Mouse (Mus musculus): Measurements from ENCODE around the gene Sh3d19. TPM values are rescaled to one million over a fixed set of nuclear protein-coding genes. Genes with fewer than 3 reads are reported as not detected.

The Sh3d19 gene
- polyA plus RNA-seq, 1 experiment from 2014 or later: 41.6 TPM

DNA sequence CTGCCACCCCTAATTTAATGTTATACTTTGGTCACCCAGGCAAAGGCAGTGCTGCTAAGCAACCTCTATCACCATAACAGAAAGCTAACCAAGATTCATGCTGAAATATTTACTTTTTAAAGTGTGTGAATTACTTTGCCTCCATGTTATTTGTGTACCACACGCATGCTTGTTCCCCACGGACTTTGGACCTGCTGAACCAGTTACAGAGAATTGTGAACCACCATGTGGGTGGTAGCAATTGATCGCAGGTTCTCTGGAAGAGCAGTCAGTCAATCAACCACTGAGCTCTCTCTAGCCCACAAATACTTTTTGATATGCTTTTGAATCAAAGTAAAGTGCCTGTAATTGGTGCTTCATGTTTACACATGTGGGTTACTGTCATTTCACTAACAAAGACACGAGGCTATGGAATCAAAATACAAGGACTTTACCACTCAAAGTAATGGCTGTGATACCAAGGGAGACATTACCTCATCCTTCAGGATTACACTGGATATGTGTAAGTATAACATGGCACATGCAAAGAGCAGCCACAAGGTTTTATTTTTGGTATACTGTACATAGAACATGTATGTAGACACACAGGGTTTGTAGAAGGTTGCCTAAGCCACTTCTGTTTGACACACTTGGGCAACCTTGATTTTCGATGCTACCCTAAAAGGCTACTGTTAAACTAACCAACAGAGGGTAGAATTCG is 164.2 kb downstream of the Sh3d19 start:
- H3K4me3 ChIP-seq (replicated peaks): no peak overlapping the region
- no peaks in the 10 kb centered on the region for H3K27me3 ChIP-seq (replicated peaks)
- no peaks in the 10 kb centered on the region for H3K9me3 ChIP-seq
- no peak overlapping the region for H3K9ac ChIP-seq
- H3K36me3 ChIP-seq: peaks cover 18% of the 10 kb centered on the region
- WGBS: 81% methylated on average over 6 of the region's 6 CpGs
- H3K27ac ChIP-seq: no peak overlapping the region
- no peak overlapping the region for H3K4me2 ChIP-seq (replicated peaks)
- H3K4me1 ChIP-seq (replicated peaks): no peaks in the 10 kb centered on the region
- peak; percentile 37; the same call in 1 of the 2 replicates for ATAC-seq

GRCm38 (mm10) chr3:86135886-86136563 is 165.1 kb downstream of the Sh3d19 start:
- Histone ChIP-seq H3K27me3 (replicated peaks) (no peaks in the 10 kb centered on the region), H3K4me3 (replicated peaks) (no peak overlapping the region), H3K4me2 (replicated peaks) (no peak overlapping the region), H3K4me1 (replicated peaks) (peaks cover 8% of the 10 kb centered on the region), H3K27ac (no peak overlapping the region), H3K9ac (no peak overlapping the region), H3K9me3 (no peaks in the 10 kb centered on the region), H3K36me3 (peaks cover 20% of the 10 kb centered on the region)
- ATAC-seq: peak; percentile 13; the same call in 1 of the 2 replicates
- 84% methylated on average over 6 of the region's 6 CpGs for WGBS

DNA sequence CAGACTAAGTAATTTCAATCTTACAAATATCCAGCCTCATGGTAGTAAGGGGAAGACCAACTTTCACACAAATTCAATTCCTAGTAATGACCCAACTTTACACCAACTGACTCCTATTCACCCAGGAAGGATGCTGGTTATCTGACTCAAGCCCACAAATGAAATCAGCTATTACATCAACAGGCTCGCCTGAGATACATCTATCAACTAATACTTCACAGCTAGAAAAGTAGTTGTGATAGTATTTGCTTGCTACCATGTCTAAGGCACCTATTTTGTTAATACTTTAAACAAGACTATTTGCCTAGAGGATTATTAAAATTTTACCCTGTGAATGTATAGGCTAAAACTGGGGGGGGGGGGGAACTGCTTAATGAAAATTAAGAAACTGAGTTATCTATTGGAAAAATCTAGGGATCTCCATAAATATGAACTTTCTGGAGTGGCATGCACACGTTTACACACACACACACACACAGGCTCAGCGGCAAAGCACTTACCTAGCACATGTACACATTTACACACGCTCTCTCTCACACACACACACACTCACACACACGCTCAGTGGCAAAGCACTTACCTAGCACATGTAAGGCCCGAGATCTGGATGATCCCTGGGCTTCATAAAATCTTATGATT is 166.1 kb downstream of the Sh3d19 start:
- no peak overlapping the region for H3K27ac ChIP-seq
- H3K4me2 ChIP-seq (replicated peaks): no peak overlapping the region
- H3K27me3 ChIP-seq (replicated peaks): no peaks in the 10 kb centered on the region
- 90% methylated on average over 6 of the region's 6 CpGs for WGBS
- ATAC-seq: no peak
- peaks cover 8% of the 10 kb centered on the region for H3K4me1 ChIP-seq (replicated peaks)
- no peak overlapping the region for H3K4me3 ChIP-seq (replicated peaks)
- no peaks in the 10 kb centered on the region for H3K9me3 ChIP-seq
- H3K9ac ChIP-seq: no peak overlapping the region
- peaks cover 20% of the 10 kb centered on the region for H3K36me3 ChIP-seq

DNA sequence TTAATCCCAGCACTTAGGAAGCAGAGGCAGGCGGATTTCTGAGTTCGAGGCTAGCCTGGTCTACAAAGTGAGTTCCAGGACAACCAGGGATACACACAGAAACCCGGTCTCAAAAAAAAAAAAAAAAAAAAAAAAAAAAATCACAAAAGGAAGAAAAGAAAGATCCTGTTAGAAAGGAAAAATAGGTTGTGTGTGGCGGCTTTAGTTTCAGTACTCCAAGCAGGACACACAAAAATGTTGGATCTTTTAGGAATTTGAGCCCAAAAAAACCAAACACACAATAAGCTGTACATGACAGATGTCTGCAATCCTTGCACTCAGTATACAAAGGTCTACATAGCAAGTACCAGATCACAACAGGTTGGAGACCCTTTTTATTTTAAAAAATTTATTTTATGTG is 168.8 kb downstream of the Sh3d19 start:
- Histone ChIP-seq H3K9me3 (no peaks in the 10 kb centered on the region), H3K27me3 (replicated peaks) (no peaks in the 10 kb centered on the region), H3K4me3 (replicated peaks) (no peak overlapping the region), H3K36me3 (peaks cover 20% of the 10 kb centered on the region), H3K4me2 (replicated peaks) (no peak overlapping the region), H3K9ac (no peak overlapping the region), H3K27ac (no peak overlapping the region), H3K4me1 (replicated peaks) (peaks cover 8% of the 10 kb centered on the region)
- 94% methylated on average over 4 of the region's 4 CpGs for WGBS
- no peak for ATAC-seq

DNA sequence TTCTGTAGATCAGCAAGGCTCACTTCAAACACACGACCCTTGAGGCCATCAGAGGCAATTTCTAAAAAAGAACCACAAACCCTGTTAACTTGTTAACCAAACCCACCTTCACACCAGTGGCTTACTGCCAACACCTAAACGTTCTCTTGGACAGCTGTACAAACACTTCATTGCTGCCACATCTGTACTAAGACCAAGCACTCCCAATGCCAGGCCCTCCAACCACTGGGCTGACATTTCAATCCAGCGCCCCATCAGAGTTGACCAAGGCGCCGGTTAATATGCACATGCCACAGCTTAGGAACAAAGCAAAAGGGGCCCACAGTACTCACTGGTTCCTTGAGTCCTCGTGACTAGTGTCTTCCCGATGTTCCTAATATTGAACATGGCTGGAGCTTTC is 170.5 kb downstream of the Sh3d19 start:
- no peaks in the 10 kb centered on the region for H3K27me3 ChIP-seq (replicated peaks)
- H3K27ac ChIP-seq: peak overlapping the region; percentile 85
- H3K4me3 ChIP-seq (replicated peaks): peak overlapping the region; percentile 85
- H3K36me3 ChIP-seq: peaks cover 17% of the 10 kb centered on the region
- H3K9me3 ChIP-seq: no peaks in the 10 kb centered on the region
- peaks cover 8% of the 10 kb centered on the region for H3K4me1 ChIP-seq (replicated peaks)
- H3K4me2 ChIP-seq (replicated peaks): peak overlapping the region; percentile 69
- peak overlapping the region; percentile 97 for H3K9ac ChIP-seq
- WGBS: 7% methylated on average over 7 of the region's 7 CpGs
- ATAC-seq: no peak

- peak overlapping the region; percentile 69 for H3K4me2 ChIP-seq (replicated peaks)
- peaks cover 16% of the 10 kb centered on the region for H3K36me3 ChIP-seq
- peak overlapping the region; percentile 85 for H3K4me3 ChIP-seq (replicated peaks)
- H3K9me3 ChIP-seq: no peaks in the 10 kb centered on the region
- H3K9ac ChIP-seq: peak overlapping the region; percentile 97
- peak overlapping the region; percentile 85 for H3K27ac ChIP-seq
- peak; percentile 46 for ATAC-seq
- whole genome bisulfite sequencing: 0% methylated on average over 18 of the region's 18 CpGs
- peaks cover 8% of the 10 kb centered on the region for H3K4me1 ChIP-seq (replicated peaks)
- no peaks in the 10 kb centered on the region for H3K27me3 ChIP-seq (replicated peaks)
Measured at GRCm38 (mm10) chr3:86141886-86142262, 171.0 kb downstream of the Sh3d19 start.

GRCm38 (mm10) chr3:86142263-86142933 is 171.5 kb downstream of the Sh3d19 start, which contains the start of gene Rps3a1:
Rps3a1 (minus strand) TSS chr3:86142702.
- Histone ChIP-seq H3K4me3 (replicated peaks) (peak within 1 kb of the TSS; percentile 85), H3K36me3 (peaks cover 13% of the 10 kb centered on the region), H3K9me3 (no peaks in the 10 kb centered on the region), H3K27me3 (replicated peaks) (no peaks in the 10 kb centered on the region), H3K27ac (peak within 1 kb of the TSS; percentile 85), H3K9ac (peak within 1 kb of the TSS; percentile 97), H3K4me2 (replicated peaks) (peak within 1 kb of the TSS; percentile 69), H3K4me1 (replicated peaks) (peaks cover 8% of the 10 kb centered on the region)
- ATAC-seq: peak; percentile 97
- under 1% methylated on average over 65 of the region's 77 CpGs for WGBS

DNA sequence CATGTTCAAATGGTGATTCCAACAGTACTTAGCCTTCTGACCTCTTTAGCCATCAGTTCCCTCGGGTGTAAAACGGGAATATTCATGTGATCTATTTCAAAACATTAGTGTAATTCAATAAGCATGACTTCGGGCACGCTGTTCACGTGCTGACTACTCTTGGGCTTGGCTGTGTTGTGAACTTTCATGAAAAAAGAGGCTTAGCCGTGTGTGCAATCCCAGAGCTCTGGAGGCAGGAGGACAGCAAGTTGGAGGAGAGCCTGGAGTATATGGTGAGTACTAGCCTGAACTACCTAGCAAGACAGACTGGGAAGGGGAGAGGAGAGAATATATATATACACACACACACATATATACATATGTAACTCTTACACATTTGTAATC is 172.0 kb downstream of the Sh3d19 start:
- Histone ChIP-seq H3K4me2 (replicated peaks) (peak overlapping the region; percentile 43), H3K4me3 (replicated peaks) (peak overlapping the region; percentile 18; the same call in 1 of the 2 replicates), H3K27ac (0 out of 2 replicates have a peak overlapping the region, but pooled peaks have one; percentile 13), H3K27me3 (replicated peaks) (no peaks in the 10 kb centered on the region), H3K9ac (no peak overlapping the region), H3K4me1 (replicated peaks) (peaks cover 8% of the 10 kb centered on the region), H3K36me3 (peaks cover 10% of the 10 kb centered on the region), H3K9me3 (no peaks in the 10 kb centered on the region)
- ATAC-seq: peak; percentile 13
- WGBS: 27% methylated on average over 6 of the region's 6 CpGs

GRCm38 (mm10) chr3:86143343-86143742 is 172.4 kb downstream of the Sh3d19 start:
- H3K4me3 ChIP-seq (replicated peaks): no peak overlapping the region
- H3K36me3 ChIP-seq: peaks cover 10% of the 10 kb centered on the region
- no peaks in the 10 kb centered on the region for H3K9me3 ChIP-seq
- H3K9ac ChIP-seq: no peak overlapping the region
- no peak overlapping the region for H3K27ac ChIP-seq
- peaks cover 8% of the 10 kb centered on the region for H3K4me1 ChIP-seq (replicated peaks)
- no peak overlapping the region; the same call in 1 of the 2 replicates for H3K4me2 ChIP-seq (replicated peaks)
- ATAC-seq: no peak
- 87% methylated on average over 6 of the region's 6 CpGs for WGBS
- H3K27me3 ChIP-seq (replicated peaks): no peaks in the 10 kb centered on the region

GRCm38 (mm10) chr3:86149063-86149462 is 178.2 kb downstream of the Sh3d19 start:
- no peak overlapping the region for H3K4me3 ChIP-seq (replicated peaks)
- H3K4me2 ChIP-seq (replicated peaks): no peak overlapping the region
- 83% methylated on average over 6 of the region's 6 CpGs for WGBS

GRCm38 (mm10) chr3:86149521-86149920 is 178.6 kb downstream of the Sh3d19 start:
- no peak overlapping the region for H3K4me3 ChIP-seq (replicated peaks)

More at GRCm38 (mm10) chr3:86149063-86149462, 178.2 kb downstream of the Sh3d19 start:
- H3K27ac ChIP-seq: no peak overlapping the region
- no peaks in the 10 kb centered on the region for H3K36me3 ChIP-seq
- no peaks in the 10 kb centered on the region for H3K4me1 ChIP-seq (replicated peaks)
- H3K27me3 ChIP-seq (replicated peaks): no peaks in the 10 kb centered on the region
- ATAC-seq: no peak
- H3K9ac ChIP-seq: no peak overlapping the region
- no peaks in the 10 kb centered on the region for H3K9me3 ChIP-seq

More at GRCm38 (mm10) chr3:86149521-86149920, 178.6 kb downstream of the Sh3d19 start:
- no peaks in the 10 kb centered on the region for H3K36me3 ChIP-seq
- H3K27ac ChIP-seq: no peak overlapping the region
- H3K9ac ChIP-seq: no peak overlapping the region
- no peak for ATAC-seq
- H3K4me2 ChIP-seq (replicated peaks): no peak overlapping the region
- H3K9me3 ChIP-seq: no peaks in the 10 kb centered on the region
- no peaks in the 10 kb centered on the region for H3K4me1 ChIP-seq (replicated peaks)
- 62% methylated on average over 9 of the region's 9 CpGs for WGBS
- H3K27me3 ChIP-seq (replicated peaks): no peaks in the 10 kb centered on the region
